Mouse (Mus musculus) forebrain, postnatal 0 days (tissue): ENCODE data around the gene Alg5. TPM values are rescaled to one million over a fixed set of nuclear protein-coding genes. Genes with fewer than 3 reads are reported as not detected.
"Not testable (repeated sequence)": the region's sequence is repeated elsewhere in the genome, so short reads cannot be mapped to it uniquely, and the experiment has no call there.

Experiments
- ATAC-seq: fragments of 200-750 bp; cut with Nextera tagmentation; 2 replicates; pipeline ENCODE4 v1.8.0; 2017; ENCODE audit warnings: mild to moderate bottlenecking, moderate library complexity
- DNase-seq: peaks from one replicate; pipeline ENCODE4 v3.0.0-alpha.2; 2015
- H3K27ac ChIP-seq: fragments of 300-500 bp; sonication (generic); 2 replicates; pipeline ENCODE4 v1.5.1; 2014; ENCODE audit warnings: low read depth, mild to moderate bottlenecking, antibody characterized with exemption, low read length, moderate library complexity, mixed read lengths
- H3K27me3 ChIP-seq: fragments of 300-500 bp; sonication (generic); 2 replicates; pipeline ENCODE4 v1.6.1; 2014; ENCODE audit warnings: mild to moderate bottlenecking, low read length, mixed read lengths; ENCODE audit not compliant: insufficient read depth
- H3K36me3 ChIP-seq: fragments of 300-500 bp; sonication (generic); 2 replicates; pipeline ENCODE4 v1.6.1; 2014; ENCODE audit warnings: mild to moderate bottlenecking, moderate library complexity; ENCODE audit not compliant: insufficient read depth
- H3K4me1 ChIP-seq: fragments of 300-500 bp; sonication (generic); 2 replicates; pipeline ENCODE4 v1.6.1; 2014; ENCODE audit warnings: antibody characterized with exemption; ENCODE audit not compliant: insufficient read depth
- H3K4me2 ChIP-seq: fragments of 300-500 bp; sonication (generic); 2 replicates; pipeline ENCODE4 v1.6.1; 2014; ENCODE audit warnings: low read depth, mild to moderate bottlenecking, moderate library complexity
- H3K4me3 ChIP-seq: fragments of 300-500 bp; sonication (generic); 2 replicates; pipeline ENCODE4 v1.5.1; 2014; ENCODE audit warnings: low read depth, low read length, mixed read lengths
- H3K9ac ChIP-seq: fragments of 300-500 bp; sonication (generic); 2 replicates; pipeline ENCODE4 v1.6.1; 2014; ENCODE audit warnings: mild to moderate bottlenecking
- H3K9me3 ChIP-seq: fragments of 300-500 bp; sonication (generic); 2 replicates; pipeline ENCODE4 v1.6.1; 2016; ENCODE audit warnings: low read length
- CTCF ChIP-seq: sonication (generic); IDR thresholded peaks from 2 replicates; pipeline ENCODE4 v1.5.1; 2016; ENCODE audit warnings: antibody characterized with exemption, control low read depth, low read depth
- WGBS: fragments of 180-500 bp; shearing (Covaris S2); extraction: QIAGEN DNeasy Blood & Tissue Kit; methylation state at CpG from one replicate; pipeline ENCODE4 v1.1.7; 2014; 5-methylcytosine and 5-hydroxymethylcytosine counted together
- polyA plus RNA-seq: library from polyadenylated mRNA; unstranded; fragments of >200 nt; fragmentation: Nextera tagmentation; extraction: Ambion mirVana; gene quantifications from 2 replicates; pipeline ENCODE4 v1.2.1, GENCODE M21; 2015
- total RNA-seq: library from RNA; depleted of rRNA; stranded (reverse); fragments of >200 nt; gene quantifications from 2 replicates; pipeline ENCODE4 v1.2.3, GENCODE M21; 2014

Gene Alg5
- total and polyA plus RNA-seq, 2 experiments from 2014 or later: 24.8 to 74.7 TPM

DNA sequence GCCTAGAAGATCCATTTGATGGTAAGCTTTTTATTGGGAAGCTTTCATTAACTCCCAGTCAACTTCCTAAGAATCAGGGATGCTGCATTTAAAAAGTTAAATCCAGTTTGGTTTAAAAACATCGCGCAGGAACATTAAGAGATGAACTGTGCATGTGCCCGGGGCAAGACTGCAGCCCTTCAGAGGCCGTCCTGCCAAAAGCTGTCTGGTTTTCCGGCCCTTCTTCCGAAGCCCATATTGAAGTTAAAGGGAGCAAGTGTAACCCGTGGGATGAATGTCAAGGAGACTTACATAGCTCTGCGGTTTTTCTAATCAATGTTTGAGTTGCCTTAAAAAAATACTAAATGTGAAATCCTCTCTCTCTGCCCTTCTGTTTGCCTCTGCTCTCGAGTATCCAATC, 23.9 kb downstream of the Alg5 start:
- Histone ChIP-seq H3K4me2 (no peak overlapping the region), H3K27ac (no peak overlapping the region), H3K36me3 (no peaks in the 10 kb centered on the region), H3K4me3 (no peak overlapping the region), H3K9me3 (no peaks in the 10 kb centered on the region), H3K27me3 (no peaks in the 10 kb centered on the region), H3K9ac (no peak overlapping the region), H3K4me1 (0 out of 2 replicates have a peak, but pooled peaks cover 2% of the 10 kb centered on the region)
- DNase-seq: no peak
- no peak for ATAC-seq
- WGBS: 74% methylated on average over 9 of the region's 9 CpGs
- no peak for TF ChIP-seq CTCF

DNA sequence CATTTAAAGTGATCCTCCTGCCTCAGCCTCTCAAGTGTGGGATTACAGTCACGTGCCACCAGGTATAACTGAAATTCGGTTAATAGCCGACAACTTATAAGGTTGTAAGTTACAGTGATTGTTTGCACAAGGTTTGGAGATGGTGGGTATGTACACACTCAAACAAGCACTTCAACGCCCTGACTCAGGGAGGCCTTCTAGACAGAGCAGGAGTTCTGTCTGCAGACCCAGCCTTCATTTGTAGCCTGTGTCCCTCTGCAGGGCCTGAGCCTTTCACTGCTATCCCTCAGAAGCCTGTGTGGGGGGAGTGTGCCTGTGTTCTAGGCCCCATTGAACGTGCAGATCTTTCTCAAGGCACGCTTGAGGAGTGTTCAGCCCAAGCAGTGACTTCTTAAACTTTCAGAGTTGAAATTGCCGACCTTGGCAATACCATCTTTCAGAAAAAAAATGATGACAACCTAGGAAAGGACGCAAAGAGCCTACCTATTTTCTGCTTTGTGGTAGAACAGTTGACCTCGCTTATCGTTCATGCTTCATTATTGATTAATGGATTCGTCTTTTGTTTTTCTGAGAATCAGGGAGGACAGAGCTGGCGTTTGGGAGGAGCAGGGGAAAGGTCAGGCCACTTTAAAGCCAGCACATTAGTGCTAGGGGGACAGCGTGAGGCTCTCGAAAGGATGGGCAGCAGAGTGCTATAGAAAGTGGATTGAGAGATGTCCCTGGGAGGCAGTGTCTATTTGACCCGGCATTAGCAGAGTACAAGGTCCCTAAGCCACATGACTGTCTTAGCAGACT, 25.2 kb downstream of the Alg5 start:
- H3K27ac ChIP-seq: no peak overlapping the region
- TF ChIP-seq CTCF: no peak
- ATAC-seq: no peak
- H3K4me3 ChIP-seq: no peak overlapping the region
- no peaks in the 10 kb centered on the region for H3K27me3 ChIP-seq
- no peaks in the 10 kb centered on the region for H3K36me3 ChIP-seq
- no peak for DNase-seq
- 76% methylated on average over 15 of the region's 15 CpGs for WGBS
- 0 out of 2 replicates have a peak, but pooled peaks cover 2% of the 10 kb centered on the region for H3K4me1 ChIP-seq
- H3K9ac ChIP-seq: no peak overlapping the region
- no peak overlapping the region for H3K4me2 ChIP-seq
- no peaks in the 10 kb centered on the region for H3K9me3 ChIP-seq

DNA sequence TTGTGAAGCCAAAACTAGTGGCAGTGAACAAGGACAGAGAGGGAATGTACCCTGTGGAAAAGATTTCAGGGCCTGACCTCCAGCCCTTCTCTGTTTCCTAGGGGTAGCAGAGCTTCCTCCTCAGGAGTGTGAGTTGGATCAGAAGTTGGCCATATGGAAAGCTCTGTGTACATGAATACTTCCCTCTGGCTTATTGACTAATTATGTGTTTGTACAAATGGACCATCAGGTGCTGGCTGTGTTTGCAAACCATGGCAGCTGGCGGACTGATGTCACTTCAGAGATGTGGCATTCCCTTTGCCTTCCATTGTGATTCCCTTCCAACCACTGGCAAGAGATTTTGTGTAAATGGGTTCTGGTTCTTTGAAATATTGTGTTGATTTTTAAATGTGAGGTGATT, 25.9 kb downstream of the Alg5 start:
- ATAC-seq: no peak; the same call in 1 of the 2 replicates
- peak; percentile 10 for DNase-seq
- WGBS: 85% methylated on average over 1 of the region's 1 CpGs

DNA sequence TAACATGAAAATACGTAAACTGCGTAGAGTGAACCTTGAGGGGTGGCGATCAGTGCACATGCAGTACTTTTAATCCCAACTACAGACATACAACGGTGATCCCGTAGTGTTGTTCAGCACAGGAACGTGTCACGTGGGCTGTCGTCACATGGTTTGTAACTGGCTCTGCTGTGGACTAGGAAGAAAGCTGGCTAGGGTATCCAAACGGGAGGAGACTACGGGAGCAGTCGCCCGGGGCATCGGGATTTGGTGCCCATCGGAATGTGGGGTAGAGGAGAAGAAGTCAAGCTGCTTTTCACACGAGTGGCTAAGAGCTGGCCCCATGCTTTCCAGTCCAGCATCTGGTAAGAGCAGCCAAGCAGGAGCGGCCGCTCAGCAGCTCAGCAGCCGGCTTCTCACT, 29.1 kb downstream of the Alg5 start:
- DNase-seq: peak; percentile 26
- H3K9me3 ChIP-seq: no peaks in the 10 kb centered on the region
- no peak overlapping the region for H3K27ac ChIP-seq
- no peak overlapping the region for H3K9ac ChIP-seq
- H3K4me3 ChIP-seq: no peak overlapping the region
- TF ChIP-seq CTCF: no peak
- WGBS: 76% methylated on average over 18 of the region's 18 CpGs
- H3K4me1 ChIP-seq: no peaks in the 10 kb centered on the region
- no peaks in the 10 kb centered on the region for H3K36me3 ChIP-seq
- ATAC-seq: peak; percentile 77
- no peaks in the 10 kb centered on the region for H3K27me3 ChIP-seq
- H3K4me2 ChIP-seq: 0 out of 2 replicates have a peak overlapping the region, but pooled peaks have one; percentile 3

More for the DNA sequence above, 25.9 kb downstream of the Alg5 start:
- Histone ChIP-seq H3K4me3 (no peak overlapping the region), H3K9me3 (no peaks in the 10 kb centered on the region), H3K4me2 (no peak overlapping the region), H3K9ac (no peak overlapping the region), H3K27ac (no peak overlapping the region), H3K27me3 (no peaks in the 10 kb centered on the region), H3K36me3 (no peaks in the 10 kb centered on the region), H3K4me1 (0 out of 2 replicates have a peak, but pooled peaks cover 2% of the 10 kb centered on the region)
- TF ChIP-seq CTCF: no peak

DNA sequence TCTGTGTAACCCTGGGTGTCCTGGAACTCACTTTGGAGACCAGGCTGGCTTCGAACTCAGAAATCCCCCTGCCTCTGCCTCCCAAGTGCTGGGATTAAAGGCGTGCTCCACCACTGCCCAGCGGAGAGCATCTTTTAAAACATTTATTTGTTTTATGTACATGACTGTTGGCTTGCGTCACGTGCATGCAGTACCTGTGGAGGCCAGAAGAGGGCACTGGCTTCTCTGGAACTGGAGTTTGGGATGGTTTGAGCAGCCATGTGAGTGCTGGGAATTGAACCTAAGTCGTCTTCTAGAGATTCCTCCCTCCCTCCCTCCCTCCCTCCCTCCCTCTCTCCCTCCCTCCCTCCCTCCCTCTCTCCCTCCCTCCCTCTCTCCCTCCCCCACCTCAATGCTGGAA, 30.2 kb downstream of the Alg5 start:
- H3K4me2 ChIP-seq, H3K9me3 ChIP-seq, H3K27ac ChIP-seq, H3K4me1 ChIP-seq, ATAC-seq, DNase-seq, H3K9ac ChIP-seq, H3K27me3 ChIP-seq, H3K36me3 ChIP-seq, H3K4me3 ChIP-seq: not testable (repeated sequence)
- peak; percentile 17; the same call in 1 of the 2 replicates for TF ChIP-seq CTCF
- WGBS: 89% methylated on average over 6 of the region's 6 CpGs

DNA sequence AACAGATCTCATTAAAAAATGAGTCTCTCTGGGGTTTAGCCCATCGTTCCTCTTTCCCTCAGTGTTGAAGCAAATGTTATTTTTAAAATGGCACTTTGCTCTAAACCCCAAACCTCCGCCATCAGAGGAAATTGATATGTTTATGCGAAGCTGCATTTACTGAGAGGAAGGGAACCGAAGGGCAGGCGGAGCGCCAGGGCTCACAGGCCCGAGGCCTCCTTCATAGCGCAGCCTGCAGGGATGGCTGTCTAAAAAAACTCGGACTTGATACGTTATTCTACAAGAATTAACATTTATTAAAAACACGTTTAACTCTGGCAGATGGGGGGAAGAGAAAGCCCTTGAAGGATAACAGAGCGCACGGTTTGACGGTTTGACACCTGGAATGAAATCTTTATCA, 30.7 kb downstream of the Alg5 start:
- H3K4me2 ChIP-seq: no peak overlapping the region
- H3K27ac ChIP-seq: no peak overlapping the region
- no peak overlapping the region for H3K4me3 ChIP-seq
- DNase-seq (no peak), ATAC-seq (no peak)
- WGBS: 79% methylated on average over 14 of the region's 14 CpGs
- no peaks in the 10 kb centered on the region for H3K9me3 ChIP-seq
- H3K9ac ChIP-seq: no peak overlapping the region
- no peaks in the 10 kb centered on the region for H3K4me1 ChIP-seq
- H3K27me3 ChIP-seq: no peaks in the 10 kb centered on the region
- TF ChIP-seq CTCF: no peak
- no peaks in the 10 kb centered on the region for H3K36me3 ChIP-seq

DNA sequence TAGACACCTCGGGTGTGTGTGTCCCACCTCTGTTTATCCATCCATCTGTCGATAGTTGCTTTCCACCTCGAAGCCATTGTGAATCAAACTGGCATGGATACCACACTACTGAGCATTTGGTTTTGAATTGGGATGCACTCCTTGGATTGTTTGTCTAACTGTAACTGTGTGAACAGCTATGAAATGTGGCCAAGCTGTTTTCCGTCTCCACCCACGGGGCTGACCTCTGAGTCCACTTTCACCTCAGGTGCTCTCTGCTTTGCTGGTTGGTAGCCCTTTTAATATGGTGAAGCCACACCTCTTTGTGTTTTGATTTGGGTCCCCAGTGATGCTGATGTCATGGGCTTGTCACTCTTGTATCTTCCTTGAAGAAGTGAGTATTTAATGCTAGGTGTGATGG, 31.5 kb downstream of the Alg5 start:
- no peak for TF ChIP-seq CTCF
- no peak for DNase-seq
- no peak for ATAC-seq
- Histone ChIP-seq H3K4me1 (no peaks in the 10 kb centered on the region), H3K9me3 (no peaks in the 10 kb centered on the region), H3K9ac (no peak overlapping the region), H3K27ac (no peak overlapping the region), H3K36me3 (no peaks in the 10 kb centered on the region), H3K27me3 (no peaks in the 10 kb centered on the region), H3K4me2 (no peak overlapping the region), H3K4me3 (no peak overlapping the region)
- WGBS: 86% methylated on average over 5 of the region's 5 CpGs
